Mouse (Mus musculus): ENCODE data around the gene Parp4.

GRCm38 (mm10) chr14:56617470-56617869 lies 42.1 kb downstream of the Parp4 start:
- no peak for TF ChIP-seq CTCF (IDR thresholded peaks at IDR 0.05)
- TF ChIP-seq EP300 (IDR thresholded peaks at IDR 0.05): no peak
